Mouse (Mus musculus) adrenal gland, adult 2 months (tissue): ENCODE results near the gene Iqcf4. TPM values are rescaled to one million over a fixed set of nuclear protein-coding genes. Genes with fewer than 3 reads are reported as not detected.
"Not testable (repeated sequence)": the region's sequence is repeated elsewhere in the genome, so short reads cannot be mapped to it uniquely, and the experiment has no call there.

ENCODE experiments used
- DNase-seq: peaks from one replicate; pipeline ENCODE4 v3.0.0; 2021
- long read RNA-seq: library from polyadenylated mRNA; stranded (forward); transcript quantifications from one replicate; pipeline ENCODE4 v2.0.0, GENCODE M21; 2021
- polyA plus RNA-seq: library from polyadenylated mRNA; depleted of rRNA; stranded (reverse); fragments of >200 nt; gene quantifications from 2 replicates; pipeline ENCODE4 v1.2.3, GENCODE M21; 2012; rRNA removed
- total RNA-seq, 2 experiments: library from RNA; stranded (reverse); gene quantifications; 2 replicates each; pipeline ENCODE4 v1.2.3; 2021

The Iqcf4 gene
- total RNA-seq = not detected
- polyA plus RNA-seq = not detected in 2 replicates
- long read RNA-seq = 0 reads

DNA sequence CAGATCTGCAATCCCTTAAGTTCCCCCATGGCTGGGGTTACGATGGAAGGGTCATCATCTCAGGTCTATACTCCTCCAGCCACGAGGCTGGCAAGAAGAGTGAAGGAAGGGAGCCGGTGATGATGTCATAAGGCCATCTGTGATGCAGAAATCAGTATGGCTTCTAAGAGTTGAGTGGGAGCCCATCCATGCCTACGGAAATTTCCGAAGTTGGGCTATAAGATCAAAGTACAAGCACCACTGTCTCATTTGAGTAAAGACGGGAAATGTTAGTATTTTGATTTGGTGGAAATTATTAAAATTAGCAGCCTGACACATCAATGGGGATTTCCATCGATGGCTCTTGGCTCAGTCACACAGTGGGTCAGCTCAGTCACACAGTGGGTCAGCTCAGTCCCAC lies at the start of gene Iqcf4:
TSS of gene Iqcf4 (minus strand) at position 101 of the 400 bp plus-strand sequence.
- DNase-seq = no peak

DNA sequence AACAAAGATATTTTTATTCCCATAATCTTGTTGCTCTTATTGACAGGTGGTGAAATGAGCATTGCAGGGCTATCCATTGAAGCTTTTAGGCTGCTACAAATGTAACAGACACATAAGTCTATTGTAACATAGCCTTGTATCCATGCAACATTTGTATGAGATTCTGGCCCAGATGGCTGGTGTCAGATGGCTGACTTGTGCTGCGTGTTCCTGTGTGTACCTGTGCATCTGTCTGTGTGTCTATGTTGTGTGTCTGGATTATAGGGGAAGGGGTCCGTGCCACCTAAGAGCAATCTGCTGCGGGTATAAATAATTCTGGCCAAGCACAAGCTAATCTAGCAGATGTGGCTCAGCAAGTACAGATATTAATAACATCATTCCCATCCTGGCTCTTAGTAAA lies 46.7 kb upstream of the Iqcf4 start:
- DNase-seq = no peak

DNA sequence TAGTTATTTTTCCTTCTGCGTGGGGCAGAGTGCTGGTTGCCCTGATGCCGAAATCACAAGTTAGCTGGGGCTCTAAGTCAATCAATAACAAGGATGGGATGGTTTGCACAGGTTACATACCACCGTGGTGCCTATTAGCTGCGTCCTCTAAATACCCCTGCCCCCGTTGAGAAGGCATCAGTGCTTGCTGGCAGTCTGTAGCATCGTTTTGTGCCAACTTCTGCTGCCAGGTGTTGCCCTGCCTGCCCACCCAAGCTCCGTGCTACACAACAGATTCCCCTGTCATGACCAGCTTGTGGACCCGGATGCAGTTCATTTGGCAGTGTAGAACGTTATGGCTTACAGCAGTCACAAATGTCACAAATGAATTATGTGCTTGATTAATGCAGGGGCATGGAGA lies 45.5 kb upstream of the Iqcf4 start:
- no peak for DNase-seq

DNA sequence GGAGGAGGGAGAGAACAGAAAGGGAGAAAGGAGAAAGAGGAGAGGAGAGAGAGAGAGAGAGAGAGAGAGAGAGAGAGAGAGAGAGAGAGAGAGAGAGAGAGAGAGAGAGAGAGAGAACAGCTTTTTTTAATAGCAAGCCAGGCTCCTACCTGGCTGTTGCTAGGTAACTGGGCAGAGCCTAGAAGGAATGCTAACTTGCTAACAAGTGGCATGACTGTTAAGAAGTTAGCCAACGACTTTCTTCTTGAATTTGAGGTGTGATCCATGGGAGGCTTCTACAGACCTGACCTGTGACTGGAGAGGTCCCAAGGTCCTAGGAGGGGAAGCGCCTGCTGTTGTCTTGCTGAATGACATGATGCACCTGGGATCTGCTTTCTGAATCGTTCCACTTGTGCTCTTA lies 43.8 kb upstream of the Iqcf4 start:
- no peak for DNase-seq

DNA sequence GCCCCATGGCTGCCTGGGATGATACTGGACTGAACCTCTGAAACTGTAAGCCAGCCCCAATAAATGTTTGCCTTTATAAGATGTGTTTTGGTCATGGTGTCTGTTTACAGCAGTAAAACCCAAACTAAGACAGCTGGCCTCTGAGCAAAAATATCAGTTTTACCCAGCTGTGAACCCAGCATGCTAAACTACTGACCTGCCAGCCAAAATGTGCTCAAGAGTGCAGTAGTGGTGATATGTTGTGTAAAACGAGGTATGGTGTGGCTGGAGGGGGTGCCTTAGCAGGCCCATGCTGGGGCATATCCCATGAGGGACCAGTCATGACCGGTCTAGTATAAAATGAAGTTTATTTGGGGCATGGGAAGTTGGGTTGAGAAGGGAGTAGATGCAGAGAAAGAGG lies 43.2 kb upstream of the Iqcf4 start:
- no peak for DNase-seq

DNA sequence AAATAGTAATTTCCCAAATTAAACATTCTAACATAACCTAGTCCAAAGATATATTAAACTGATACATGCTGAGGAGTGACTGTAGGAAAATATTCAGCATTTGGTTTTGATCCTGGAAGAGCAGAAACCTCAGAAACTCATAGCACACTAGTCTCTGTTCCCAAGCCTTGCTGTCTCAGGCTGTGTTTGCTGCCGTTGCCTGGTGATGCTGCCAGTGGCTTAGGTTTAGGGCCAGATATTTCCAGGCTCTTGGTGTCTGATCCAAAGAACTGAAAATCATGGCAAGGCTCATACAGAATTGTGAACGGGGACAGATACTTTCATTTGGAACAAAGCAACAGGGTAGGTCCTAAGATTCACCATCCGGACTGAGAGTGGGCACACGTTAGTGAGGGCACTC lies 39.9 kb upstream of the Iqcf4 start:
- no peak for DNase-seq

DNA sequence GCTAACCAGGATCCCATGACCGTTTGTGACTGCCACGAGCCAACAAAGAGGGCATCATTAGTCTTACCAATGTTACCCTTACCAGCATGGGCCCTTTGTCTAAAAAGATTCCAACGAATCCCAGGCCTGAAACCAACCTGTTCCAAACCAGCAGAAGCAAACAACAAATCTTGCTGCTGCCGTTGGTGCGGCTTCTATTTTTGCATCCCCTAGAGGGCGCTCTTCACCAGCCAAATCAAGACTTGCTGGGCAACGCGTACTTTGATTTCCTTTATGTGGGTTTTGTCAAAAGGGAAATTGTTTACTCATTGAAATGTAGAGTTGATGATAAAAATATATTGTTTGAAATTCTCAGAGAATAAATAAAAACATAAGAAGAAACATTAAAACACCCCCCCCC lies 29.8 kb upstream of the Iqcf4 start:
- DNase-seq = peak; percentile 33

DNA sequence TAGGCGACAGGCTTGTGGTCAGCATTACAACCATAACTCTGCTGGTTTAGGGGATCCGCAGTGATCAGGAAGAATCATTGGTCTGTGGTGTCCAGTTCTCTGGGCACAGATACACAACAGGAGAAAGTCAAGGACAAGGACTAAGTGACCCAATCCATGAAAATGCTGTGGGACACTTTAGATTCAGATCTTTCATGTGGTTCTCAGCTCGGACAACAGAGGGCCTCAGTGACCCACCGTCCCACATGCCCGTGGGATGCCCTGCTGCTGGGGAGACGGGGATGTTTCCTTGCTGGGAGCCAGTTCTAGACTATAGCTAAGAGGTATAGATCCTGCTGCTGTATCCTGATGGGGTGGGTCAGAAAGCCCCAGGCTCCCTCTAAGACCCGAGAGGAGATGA lies 27.7 kb upstream of the Iqcf4 start:
- peak; percentile 37 for DNase-seq

DNA sequence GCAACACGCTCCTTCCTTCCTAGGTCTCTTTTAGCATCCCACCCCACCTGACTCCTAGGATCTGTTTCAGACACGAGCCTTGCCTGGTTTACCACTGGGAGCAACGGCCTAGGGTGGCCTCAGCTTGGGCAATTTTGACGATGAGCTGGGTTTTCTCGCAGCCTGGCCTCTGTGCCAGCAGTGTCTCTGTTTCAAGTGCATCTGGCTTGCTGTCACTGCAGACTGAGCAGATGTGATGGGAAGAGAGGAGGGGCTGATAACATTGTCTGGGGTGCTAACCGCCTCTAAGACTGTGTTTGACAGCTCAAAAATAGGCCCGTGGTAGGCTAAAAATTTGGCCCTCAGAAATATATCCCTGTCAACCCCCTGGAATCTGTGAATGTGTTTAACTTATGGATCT lies 25.0 kb upstream of the Iqcf4 start:
- DNase-seq = no peak

DNA sequence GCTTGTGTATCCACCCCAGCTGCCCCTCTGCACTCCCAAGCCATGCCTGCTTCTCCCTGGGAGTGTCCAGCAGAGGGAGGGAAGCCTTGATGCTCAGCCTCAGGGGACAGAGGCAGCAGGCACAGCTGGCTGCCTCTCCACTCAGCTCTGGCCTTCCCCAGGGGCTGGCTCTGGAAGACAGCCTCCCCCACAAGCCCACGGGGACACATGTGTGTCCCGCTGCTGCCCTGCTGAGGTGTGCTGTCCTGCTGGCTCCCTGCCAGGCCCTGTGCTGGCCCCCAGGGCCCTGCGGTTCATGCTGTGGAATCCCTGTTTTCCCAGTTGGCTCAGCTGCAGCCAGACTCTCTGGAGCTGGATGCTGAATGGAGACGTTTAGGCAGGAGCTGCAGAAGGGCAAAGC lies 24.6 kb upstream of the Iqcf4 start:
- not testable (repeated sequence) for DNase-seq

DNA sequence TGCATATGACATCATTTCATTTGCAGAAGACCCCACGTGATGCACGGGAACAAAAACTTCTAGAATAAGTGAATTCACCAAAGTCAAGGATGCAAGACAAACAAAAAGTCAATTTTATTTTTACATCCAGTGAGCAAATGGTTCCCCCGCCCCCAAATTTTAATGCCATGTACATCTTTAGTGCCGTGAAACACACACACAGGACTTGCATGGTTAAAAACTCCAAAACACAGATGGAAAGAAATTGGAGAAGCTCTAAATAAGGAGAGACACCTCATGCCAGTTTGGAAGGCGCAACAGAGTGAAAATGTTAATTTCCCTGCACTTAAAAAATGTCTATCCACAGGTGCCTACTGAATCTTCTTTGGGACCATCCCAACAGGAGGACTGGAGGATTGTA lies 21.4 kb upstream of the Iqcf4 start:
- DNase-seq = no peak

DNA sequence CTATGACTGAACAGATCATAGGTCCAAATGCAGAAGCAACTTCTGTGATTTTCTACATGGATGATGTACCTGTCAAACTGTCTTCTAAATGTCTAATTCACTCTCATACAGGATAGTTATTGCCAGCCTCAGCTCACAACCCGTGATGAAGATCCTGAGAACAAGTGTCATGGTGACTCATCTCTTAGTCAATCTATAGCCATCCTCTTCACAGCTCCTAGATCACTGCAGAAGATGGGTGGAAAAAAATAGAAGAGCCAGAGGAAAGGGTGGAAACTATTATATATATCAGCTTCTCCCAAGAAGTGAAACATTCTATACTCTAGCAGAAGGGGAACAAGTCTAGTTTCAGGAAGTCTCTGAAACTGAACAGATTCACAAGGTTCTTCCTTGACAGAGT lies 11.8 kb upstream of the Iqcf4 start:
- DNase-seq = no peak

DNA sequence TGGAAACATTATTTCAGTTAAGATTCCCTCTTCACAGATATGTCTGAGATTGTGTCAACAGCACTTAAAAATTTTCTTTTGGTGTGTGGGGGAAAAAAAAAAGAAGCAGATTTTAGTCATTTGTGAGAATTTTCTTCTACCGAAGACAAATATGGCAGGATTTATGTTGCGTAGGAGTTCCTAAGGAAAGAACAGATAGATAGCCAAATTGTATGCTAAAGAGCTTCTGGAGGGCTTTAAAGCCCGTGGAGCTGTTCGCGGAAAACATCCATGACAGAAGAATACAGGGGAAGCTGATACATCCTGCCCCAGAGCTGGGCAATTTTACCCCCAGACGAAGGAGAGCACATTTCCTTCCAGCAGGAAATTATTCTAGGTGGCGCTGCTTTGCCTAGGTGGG lies 9.2 kb upstream of the Iqcf4 start:
- no peak for DNase-seq

DNA sequence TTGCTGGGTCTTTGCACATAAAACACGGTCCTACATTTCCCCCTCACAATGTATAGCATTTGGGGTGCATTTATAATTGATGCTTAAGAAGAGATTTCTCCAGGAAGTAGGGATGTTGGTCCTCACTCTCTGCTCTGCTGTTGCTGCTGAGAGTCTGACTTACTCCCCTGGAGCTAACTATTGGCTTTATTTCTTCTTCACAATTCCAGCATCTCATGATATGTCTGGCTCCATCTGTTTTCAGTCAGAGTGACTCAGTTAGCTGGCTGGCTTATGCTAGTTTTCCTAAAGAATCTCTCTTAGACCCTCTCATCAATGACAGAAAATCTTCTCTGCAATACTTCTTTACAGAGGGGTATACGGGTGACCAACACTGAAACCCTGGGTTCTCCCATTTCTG lies 5.3 kb upstream of the Iqcf4 start:
- DNase-seq = no peak

DNA sequence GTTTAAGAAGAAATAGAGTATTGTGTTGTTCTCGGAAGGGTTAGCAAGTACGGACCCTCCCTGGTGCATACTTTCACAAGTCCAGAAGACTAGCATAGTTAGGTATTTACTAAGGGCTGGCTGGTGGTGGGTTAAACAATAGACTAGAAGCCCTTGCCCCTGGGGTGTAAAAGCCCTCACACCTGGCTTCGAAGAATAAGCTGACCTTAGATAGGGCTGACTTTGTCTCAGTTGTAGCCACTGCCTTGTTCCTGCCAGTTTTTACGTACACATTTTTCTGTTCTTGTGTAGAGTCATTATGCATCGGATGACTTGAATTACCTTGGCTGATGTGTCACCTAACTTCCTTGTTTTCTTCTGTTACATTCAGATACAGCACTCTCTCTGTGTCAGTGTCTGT lies 2.6 kb upstream of the Iqcf4 start:
- DNase-seq = no peak

DNA sequence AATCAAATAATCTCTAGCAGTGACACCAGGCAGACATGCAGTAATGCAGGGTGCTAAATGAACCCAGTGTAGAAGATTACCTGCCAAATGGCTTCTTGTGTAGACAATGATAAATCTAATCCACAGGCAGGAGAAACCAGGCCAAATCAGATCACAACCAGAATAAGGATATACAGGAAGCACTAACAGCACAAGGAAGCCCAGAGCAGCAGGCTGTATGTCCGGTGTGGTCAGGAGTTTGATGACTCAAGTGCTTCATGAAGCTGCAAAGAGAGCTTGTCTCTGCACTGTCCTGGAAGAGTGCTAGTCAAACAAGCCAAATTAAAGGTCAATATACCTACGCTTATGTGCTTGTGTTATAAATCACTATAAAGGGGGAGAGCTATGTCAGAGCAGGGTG lies 1.4 kb upstream of the Iqcf4 start:
- DNase-seq = no peak

DNA sequence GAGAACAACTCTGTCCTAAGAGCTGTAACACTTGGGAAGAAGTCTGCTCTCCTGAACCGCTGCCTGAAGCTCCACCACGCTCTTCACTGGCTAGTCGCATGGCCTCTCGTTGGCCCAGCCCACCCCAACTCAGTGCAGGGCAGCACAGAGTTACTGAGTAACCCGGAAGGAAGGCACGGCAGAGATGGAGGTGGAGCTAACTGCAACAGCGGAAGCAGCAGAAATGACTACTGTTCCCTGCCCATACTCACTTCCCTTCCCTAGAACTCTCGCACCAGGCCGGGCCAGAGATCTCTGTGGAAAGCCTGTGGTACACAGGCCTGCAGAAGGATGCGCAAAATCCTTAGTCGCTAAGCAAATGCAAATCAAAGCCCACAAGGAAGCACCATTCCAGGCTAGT lies 4.4 kb downstream of the Iqcf4 start:
- DNase-seq = peak; percentile 2

DNA sequence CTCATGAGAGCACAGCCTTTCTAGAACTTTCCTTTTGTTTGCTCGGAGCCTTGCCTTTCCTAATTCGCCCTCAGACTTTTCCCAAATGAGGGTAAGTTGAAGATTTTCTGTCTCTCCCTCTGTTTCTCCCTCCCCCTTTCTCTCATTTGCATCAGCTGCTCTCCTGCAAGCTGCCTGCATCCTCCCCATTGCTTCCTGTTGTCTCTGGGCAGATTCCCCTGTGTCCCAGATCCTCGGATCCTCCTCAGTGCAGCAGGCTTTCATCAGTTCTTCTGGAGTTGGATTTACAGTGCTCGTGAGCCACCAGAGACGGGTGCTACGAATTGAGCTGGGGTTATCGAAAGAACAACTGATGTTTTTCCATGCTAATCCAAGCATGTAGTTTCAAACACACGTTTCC lies 6.8 kb downstream of the Iqcf4 start:
- no peak for DNase-seq

DNA sequence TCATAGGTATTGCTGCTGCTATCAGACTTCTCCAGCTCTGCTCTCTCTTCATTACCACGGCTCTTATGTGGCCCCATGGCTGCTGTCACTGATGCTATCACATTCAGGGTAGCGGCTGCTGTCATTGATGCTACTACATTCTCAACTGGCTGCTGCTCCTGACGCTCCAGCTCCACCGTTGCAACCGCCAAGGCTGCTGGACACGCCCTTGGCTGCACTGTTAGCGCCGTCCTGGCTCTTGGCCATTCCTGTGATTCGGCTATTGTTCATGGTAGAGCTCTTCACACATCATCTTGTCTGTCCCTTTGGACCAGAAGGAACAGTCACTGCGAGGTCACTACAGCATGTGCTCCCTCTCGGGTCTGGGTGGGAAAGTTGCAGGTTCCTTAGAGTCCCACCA lies 8.5 kb downstream of the Iqcf4 start:
- DNase-seq = no peak

DNA sequence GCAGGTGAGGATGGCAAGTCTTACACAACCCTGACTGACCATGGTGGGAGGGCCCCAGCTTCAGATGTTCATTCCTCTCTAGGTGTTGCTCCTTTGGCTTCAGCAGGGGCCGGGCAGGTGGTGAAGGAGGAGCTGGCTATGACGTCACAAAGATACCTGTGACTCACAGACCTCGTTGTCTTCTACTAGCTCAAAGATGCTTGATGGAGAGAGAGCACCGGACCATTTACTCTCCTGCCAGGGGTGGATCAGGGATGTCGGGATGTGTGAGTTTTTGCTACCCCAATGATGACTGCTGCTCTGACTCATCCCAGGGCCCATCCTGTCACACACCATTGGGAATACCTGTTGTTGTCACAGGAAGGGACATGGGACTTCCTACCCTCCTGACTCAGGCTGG lies 9.3 kb downstream of the Iqcf4 start, which contains the start of gene Iqcf3:
TSS of gene Iqcf3 (minus strand) at position 101 of the 400 bp plus-strand sequence.
- no peak for DNase-seq

DNA sequence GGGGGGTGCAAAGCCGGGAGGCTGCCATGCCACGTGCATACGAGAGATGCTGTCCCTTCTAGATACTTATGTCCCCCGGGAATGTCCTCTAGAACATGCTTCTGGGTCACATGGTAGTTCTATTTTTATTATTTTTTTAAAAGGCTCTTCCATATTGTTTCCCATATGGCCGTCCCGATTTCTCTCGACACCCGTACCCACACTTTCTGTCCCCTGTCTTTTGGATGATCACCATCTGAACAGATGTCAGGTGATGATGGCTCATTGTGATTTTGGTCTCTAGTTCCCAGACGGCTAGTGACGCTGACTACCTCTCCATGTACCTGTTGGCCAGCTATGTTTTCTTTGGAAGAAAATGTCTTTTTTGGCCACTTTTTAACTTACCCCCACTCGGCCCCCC lies 35.8 kb downstream of the Iqcf4 start:
- no peak for DNase-seq

DNA sequence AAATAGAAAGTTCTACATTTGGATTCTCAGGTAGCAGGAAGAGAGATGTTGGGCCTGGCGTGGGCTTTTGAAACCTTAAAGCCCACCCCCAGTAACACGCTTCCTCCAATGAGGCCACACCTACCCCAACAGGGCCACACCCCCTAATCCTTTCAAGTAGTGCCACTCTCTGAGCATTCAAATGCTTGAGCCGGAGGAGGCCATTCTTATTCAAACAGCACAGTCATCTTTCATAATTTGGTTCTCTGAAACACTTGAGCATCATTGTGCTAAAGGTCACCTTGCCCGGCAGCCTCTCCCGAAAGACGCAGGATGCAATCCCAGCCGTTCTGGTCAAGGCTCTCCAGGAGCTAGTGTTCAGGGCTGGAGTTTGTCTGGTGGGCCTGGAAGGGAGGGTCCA lies 36.5 kb downstream of the Iqcf4 start:
- no peak for DNase-seq

DNA sequence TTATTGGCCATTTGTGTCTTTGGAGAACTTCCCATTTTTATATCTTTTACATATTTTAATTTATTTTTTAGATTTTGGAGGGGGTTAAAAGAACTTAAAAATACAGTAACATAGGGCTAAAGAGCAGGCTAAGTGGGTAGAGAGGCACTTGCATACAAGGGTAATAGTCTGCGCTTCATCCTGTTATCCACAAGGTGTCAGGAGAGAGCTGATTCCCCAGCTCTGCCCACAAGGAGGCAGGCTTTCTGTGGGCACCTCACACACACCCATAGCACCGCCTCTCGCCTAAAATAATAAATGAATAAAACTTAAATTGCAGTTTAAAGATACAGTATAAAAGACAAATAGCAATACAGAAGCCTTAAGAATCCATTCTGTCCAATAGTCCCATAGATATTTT lies 39.0 kb downstream of the Iqcf4 start:
- DNase-seq = peak; percentile 4

DNA sequence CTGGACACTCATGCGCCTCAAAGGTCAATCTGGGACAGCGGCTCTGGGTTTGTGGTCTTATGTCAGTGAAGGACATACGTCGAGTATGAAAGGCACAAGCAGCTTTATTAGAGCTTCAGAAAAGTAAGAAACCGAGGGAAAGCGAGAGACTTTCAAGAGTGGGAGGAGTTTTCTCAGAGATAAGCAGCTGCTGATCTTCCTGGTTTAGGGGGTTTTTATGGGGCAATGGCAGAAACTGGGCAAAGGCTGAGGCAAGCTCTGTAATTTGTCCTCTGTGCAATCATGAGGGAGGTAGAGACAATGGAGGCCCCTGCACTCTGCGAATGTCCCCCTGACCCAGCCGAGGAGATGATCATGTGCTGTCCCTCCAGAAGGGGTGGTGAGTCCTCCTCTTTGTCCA lies 50.9 kb downstream of the Iqcf4 start:
- DNase-seq = no peak

DNA sequence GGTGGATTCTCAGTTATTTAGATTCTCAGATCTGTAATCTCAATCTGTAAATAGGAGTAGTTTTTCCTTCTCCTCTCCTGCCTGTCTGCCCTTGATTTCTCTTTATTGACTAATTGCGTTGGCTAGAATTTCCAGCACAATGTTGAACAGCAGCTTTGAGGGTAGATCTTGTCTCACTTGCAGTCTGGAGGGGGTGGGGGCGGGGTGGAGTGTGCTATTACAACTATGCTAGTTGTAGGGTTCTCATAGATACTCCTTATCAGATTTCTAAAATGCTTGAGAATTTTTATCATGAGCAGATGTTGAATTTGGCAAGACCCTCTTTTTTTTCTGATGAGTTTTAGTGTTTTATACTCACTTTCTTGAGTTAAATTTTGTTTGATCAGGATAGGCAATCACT lies 51.4 kb downstream of the Iqcf4 start:
- no peak for DNase-seq
